Mouse (Mus musculus) liver, adult (tissue): ENCODE measurements around the gene Appbp2.

ENCODE experiments used
- GATA4 ChIP-seq: IDR thresholded peaks from 2 replicates; pipeline ENCODE4 v1.6.1; 2014; ENCODE audit warnings: mild to moderate bottlenecking, low read length; ENCODE audit not compliant: insufficient replicate concordance

The Appbp2 gene

DNA sequence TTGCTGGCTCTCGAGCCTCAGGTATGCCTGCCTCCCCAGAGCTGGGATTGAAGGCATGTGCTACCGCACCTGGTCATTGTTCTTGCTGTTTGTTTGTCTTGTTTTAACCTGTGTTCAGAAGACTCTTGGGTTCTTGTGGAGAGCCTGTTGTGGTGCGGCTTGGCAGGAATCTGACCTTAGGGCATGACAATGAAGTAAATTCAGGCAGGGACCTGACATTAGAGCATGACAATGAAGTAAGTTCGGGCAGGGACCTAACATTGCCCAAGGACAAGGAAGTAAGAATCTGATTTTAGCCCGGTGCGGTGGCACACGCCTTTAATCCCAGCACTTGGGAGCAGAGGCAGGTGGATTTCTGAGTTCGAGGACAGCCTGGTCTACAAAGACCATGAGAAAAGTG, 6.3 kb upstream of the Appbp2 start:
- no peak for TF ChIP-seq GATA4

GRCm38 (mm10) chr11:85240211-85240610, 5.3 kb upstream of the Appbp2 start:
- TF ChIP-seq GATA4, result no peak

GRCm38 (mm10) chr11:85234363-85234989, 454 bp downstream of the Appbp2 start:
- TF ChIP-seq GATA4, result no peak; the same call in 1 of the 2 replicates

GRCm38 (mm10) chr11:85233676-85234210, 1.2 kb downstream of the Appbp2 start:
- TF ChIP-seq GATA4, result no peak

- TF ChIP-seq GATA4, result no peak
These were observed 11.7 kb downstream of the Appbp2 start for GRCm38 (mm10) chr11:85223248-85223647.

DNA sequence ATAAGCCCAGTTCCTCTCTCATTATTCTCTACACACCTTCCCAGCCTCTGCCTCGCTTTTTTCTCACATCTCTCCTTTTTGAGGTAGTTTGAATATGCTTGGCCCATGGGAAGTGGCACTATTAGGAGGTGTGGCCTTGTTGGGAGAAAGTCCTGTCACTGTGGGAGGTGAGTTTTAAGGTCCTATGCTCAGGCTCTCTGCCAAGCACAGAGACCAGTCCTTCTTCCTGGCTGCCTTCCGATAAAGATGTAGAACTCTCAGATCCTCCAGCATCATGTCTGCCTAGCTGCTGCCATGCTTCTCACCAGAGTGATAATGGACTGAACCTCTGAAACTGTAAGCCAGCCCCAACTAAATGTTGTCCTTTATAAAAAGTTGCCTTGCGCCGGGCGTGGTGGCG, 12.4 kb downstream of the Appbp2 start:
- TF ChIP-seq GATA4, result no peak

DNA sequence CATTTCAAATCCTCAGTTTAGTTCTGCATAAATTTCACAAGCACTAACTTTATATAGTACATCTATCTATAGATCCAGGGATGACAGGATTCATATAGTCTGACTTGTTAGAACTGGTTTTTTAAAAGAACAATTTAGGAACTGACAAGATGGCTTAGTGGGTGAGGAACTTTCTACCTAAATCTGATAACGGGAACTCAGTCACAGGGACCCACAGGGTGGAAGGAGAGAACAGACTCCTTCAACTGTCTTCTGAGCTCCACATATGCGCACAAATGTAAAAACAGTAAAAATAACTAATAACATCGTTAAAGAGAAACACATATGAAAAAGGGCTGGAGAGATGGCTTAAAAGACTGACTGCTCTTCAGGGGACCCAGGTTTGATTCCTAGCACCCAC, 15.9 kb downstream of the Appbp2 start:
- TF ChIP-seq GATA4, result no peak

GRCm38 (mm10) chr11:85214679-85215078, 20.3 kb downstream of the Appbp2 start:
- no peak for TF ChIP-seq GATA4

GRCm38 (mm10) chr11:85213215-85213614, 21.7 kb downstream of the Appbp2 start:
- TF ChIP-seq GATA4, result no peak

GRCm38 (mm10) chr11:85211151-85211550, 23.8 kb downstream of the Appbp2 start:
- TF ChIP-seq GATA4, result no peak

DNA sequence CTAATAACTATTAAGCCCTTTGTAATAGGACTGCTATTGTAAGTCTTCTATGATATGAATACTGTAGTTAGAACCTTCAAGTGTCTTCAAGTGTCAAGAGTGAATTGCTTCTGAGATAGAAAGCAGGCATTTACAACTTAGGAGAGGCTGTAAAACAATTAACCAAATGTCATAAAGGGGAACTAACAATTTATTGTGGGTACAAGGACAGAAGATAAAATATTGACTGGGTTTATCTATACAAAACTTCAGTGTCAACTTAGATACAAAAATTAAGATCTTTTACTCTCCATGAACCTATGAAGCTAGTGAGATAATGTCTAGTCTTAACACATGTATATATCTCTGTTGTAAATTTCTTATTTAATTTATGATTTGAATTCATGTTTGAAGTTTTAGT, 28.7 kb downstream of the Appbp2 start:
- no peak for TF ChIP-seq GATA4

- no peak for TF ChIP-seq GATA4
These were observed 36.0 kb downstream of the Appbp2 start for GRCm38 (mm10) chr11:85198906-85199305.

DNA sequence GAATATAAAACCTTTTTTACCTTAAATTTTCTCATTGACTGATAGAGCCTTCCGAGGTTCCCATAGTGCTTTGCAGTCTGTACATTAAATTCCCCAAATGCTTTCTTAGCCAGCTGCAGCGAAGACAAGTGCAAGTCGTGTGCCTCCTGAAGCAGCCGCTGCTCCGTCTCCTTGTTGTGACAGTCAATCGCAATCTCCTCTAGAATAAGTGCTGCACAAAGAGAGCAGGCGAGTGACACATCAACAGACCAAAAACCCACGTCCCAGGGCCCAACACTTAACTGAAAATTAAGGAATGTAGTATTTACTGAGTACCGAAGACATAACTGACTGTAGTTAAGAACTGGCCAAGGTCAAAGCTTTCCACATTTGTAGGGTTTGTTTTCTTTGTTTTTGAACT, 38.9 kb downstream of the Appbp2 start:
- TF ChIP-seq GATA4, result no peak

- TF ChIP-seq GATA4, result no peak
These were observed 40.7 kb downstream of the Appbp2 start for GRCm38 (mm10) chr11:85194206-85194605.

GRCm38 (mm10) chr11:85190741-85191140, 44.2 kb downstream of the Appbp2 start:
- TF ChIP-seq GATA4, result no peak

GRCm38 (mm10) chr11:85189110-85189509, 45.8 kb downstream of the Appbp2 start:
- TF ChIP-seq GATA4, result no peak

DNA sequence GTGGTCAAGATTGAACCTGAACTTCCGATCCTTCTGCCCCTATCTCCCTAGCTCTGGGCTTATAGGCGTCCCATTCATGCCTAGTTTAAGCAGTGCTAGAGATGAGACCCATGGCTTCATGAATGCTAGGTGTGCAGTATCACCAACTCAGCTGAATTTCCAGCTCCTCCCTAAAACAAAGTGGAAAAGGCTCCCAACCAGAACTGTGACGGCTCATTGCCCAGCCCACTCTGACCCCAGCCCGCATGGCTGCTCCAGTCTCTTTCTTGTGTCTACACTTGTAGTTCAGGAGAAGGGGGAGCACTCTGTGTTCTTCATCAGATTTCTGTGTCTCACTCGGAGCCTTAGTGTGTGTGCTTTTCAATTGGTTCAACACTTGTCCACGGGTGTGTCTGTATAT, 50.1 kb downstream of the Appbp2 start:
- TF ChIP-seq GATA4, result no peak
